Mouse (Mus musculus) neural tube, embryonic 14.5 days (tissue): ENCODE results near the gene Uqcrq. TPM values are rescaled to one million over a fixed set of nuclear protein-coding genes. Genes with fewer than 3 reads are reported as not detected.
"Not testable (repeated sequence)": the region's sequence is repeated elsewhere in the genome, so short reads cannot be mapped to it uniquely, and the experiment has no call there.

Source experiments
- ATAC-seq: fragments of 200-750 bp; cut with Nextera tagmentation; 2 replicates; pipeline ENCODE4 v1.8.0; 2017; ENCODE audit warnings: low read depth, mild to moderate bottlenecking, moderate TSS enrichment, moderate library complexity
- H3K27ac ChIP-seq: fragments of 300-500 bp; sonication (generic); 2 replicates; pipeline ENCODE4 v1.5.1; 2014; ENCODE audit warnings: low read depth, mild to moderate bottlenecking, control low read depth, low read length, moderate library complexity, mixed read lengths
- H3K27me3 ChIP-seq: fragments of 300-500 bp; sonication (generic); 2 replicates; pipeline ENCODE4 v1.6.1; 2014; ENCODE audit warnings: low read length; ENCODE audit not compliant: control insufficient read depth, insufficient read depth
- H3K36me3 ChIP-seq: fragments of 300-500 bp; sonication (generic); 2 replicates; pipeline ENCODE4 v1.6.1; 2014; ENCODE audit warnings: low read length, mixed read lengths; ENCODE audit not compliant: control insufficient read depth, insufficient read depth
- H3K4me1 ChIP-seq: fragments of 300-500 bp; sonication (generic); 2 replicates; pipeline ENCODE4 v1.6.1; 2014; ENCODE audit warnings: low read length; ENCODE audit not compliant: control insufficient read depth, insufficient read depth
- H3K4me2 ChIP-seq: fragments of 300-500 bp; sonication (generic); 2 replicates; pipeline ENCODE4 v1.6.1; 2014; ENCODE audit warnings: mild to moderate bottlenecking, low read depth, low read length, control low read depth
- H3K4me3 ChIP-seq: fragments of 300-500 bp; sonication (generic); 2 replicates; pipeline ENCODE4 v1.5.1; 2014; ENCODE audit warnings: low read depth, low read length, control low read depth, mixed read lengths
- H3K9ac ChIP-seq: fragments of 300-500 bp; sonication (generic); replicated peaks from 2 replicates; pipeline ENCODE4 v1.6.1; 2014; ENCODE audit warnings: low read depth, mild to moderate bottlenecking, control low read depth, low read length, mixed read lengths
- H3K9me3 ChIP-seq: fragments of 300-500 bp; sonication (generic); 2 replicates; pipeline ENCODE4 v1.6.1; 2016; ENCODE audit warnings: low read length; ENCODE audit not compliant: control insufficient read depth
- WGBS: fragments of 180-500 bp; shearing (Covaris S2); extraction: QIAGEN DNeasy Blood & Tissue Kit; methylation state at CpG from one replicate; pipeline ENCODE4 v1.1.7; 2014; 5-methylcytosine and 5-hydroxymethylcytosine counted together
- polyA plus RNA-seq: library from polyadenylated mRNA; unstranded; fragments of >200 nt; fragmentation: Nextera tagmentation; extraction: Ambion mirVana; gene quantifications from 2 replicates; pipeline ENCODE4 v1.2.1, GENCODE M21; 2014

The Uqcrq gene
- polyA plus RNA-seq, 1 experiment from 2014 or later = 826 TPM

- not testable (repeated sequence) for H3K27ac ChIP-seq, H3K4me2 ChIP-seq, H3K9me3 ChIP-seq, ATAC-seq, H3K36me3 ChIP-seq, H3K4me3 ChIP-seq, H3K27me3 ChIP-seq, H3K9ac ChIP-seq, H3K4me1 ChIP-seq
- WGBS = 93% methylated on average over 3 of the region's 3 CpGs
Measured at GRCm38 (mm10) chr11:53426914-53427313, 3.7 kb downstream of the Uqcrq start.

GRCm38 (mm10) chr11:53425711-53426255 lies 4.8 kb downstream of the Uqcrq start:
- WGBS = 86% methylated on average over 6 of the region's 6 CpGs
- no peak overlapping the region for H3K4me2 ChIP-seq

GRCm38 (mm10) chr11:53425251-53425650 lies 5.4 kb downstream of the Uqcrq start:
- Histone ChIP-seq H3K27me3 (no peaks in the 10 kb centered on the region), H3K9ac (no peak overlapping the region), H3K27ac (no peak overlapping the region), H3K4me1 (peaks cover 6% of the 10 kb centered on the region; the same call in 1 of the 2 replicates), H3K4me2 (no peak overlapping the region), H3K9me3 (no peaks in the 10 kb centered on the region), H3K4me3 (no peak overlapping the region), H3K36me3 (peaks cover 10% of the 10 kb centered on the region; the same call in 1 of the 2 replicates)
- 71% methylated on average over 3 of the region's 3 CpGs for WGBS
- no peak for ATAC-seq

More at GRCm38 (mm10) chr11:53425711-53426255, 4.8 kb downstream of the Uqcrq start:
- no peak for ATAC-seq
- Histone ChIP-seq H3K4me3 (no peak overlapping the region), H3K36me3 (0 out of 2 replicates have a peak, but pooled peaks cover 7% of the 10 kb centered on the region), H3K9me3 (no peaks in the 10 kb centered on the region), H3K4me1 (peaks cover 6% of the 10 kb centered on the region; the same call in 1 of the 2 replicates), H3K27me3 (no peaks in the 10 kb centered on the region), H3K27ac (no peak overlapping the region), H3K9ac (no peak overlapping the region)

GRCm38 (mm10) chr11:53424826-53425225 lies 5.8 kb downstream of the Uqcrq start:
- H3K36me3 ChIP-seq = peaks cover 15% of the 10 kb centered on the region; the same call in 1 of the 2 replicates
- no peak for ATAC-seq
- H3K9me3 ChIP-seq = no peaks in the 10 kb centered on the region
- no peaks in the 10 kb centered on the region for H3K27me3 ChIP-seq
- H3K4me1 ChIP-seq = peaks cover 5% of the 10 kb centered on the region; the same call in 1 of the 2 replicates
- no peak overlapping the region for H3K9ac ChIP-seq
- WGBS = 80% methylated on average over 2 of the region's 2 CpGs
- no peak overlapping the region for H3K4me2 ChIP-seq
- no peak overlapping the region for H3K27ac ChIP-seq
- no peak overlapping the region for H3K4me3 ChIP-seq

GRCm38 (mm10) chr11:53423036-53423435 lies 7.6 kb downstream of the Uqcrq start, which contains the start of gene Leap2:
Gene Leap2, minus strand, starts transcription at chr11:53423170.
- Histone ChIP-seq H3K4me1 (no peaks in the 10 kb centered on the region), H3K27ac (no peak within 1 kb of the TSS), H3K27me3 (no peaks in the 10 kb centered on the region), H3K9me3 (no peaks in the 10 kb centered on the region), H3K9ac (no peak within 1 kb of the TSS), H3K36me3 (peaks cover 13% of the 10 kb centered on the region), H3K4me2 (no peak within 1 kb of the TSS), H3K4me3 (no peak within 1 kb of the TSS)
- 92% methylated on average over 4 of the region's 4 CpGs for WGBS
- no peak for ATAC-seq

- Histone ChIP-seq H3K4me1 (no peaks in the 10 kb centered on the region), H3K27ac (no peak overlapping the region), H3K36me3 (peaks cover 54% of the 10 kb centered on the region), H3K9me3 (no peaks in the 10 kb centered on the region), H3K4me3 (no peak overlapping the region), H3K9ac (no peak overlapping the region), H3K4me2 (no peak overlapping the region), H3K27me3 (no peaks in the 10 kb centered on the region)
- no peak for ATAC-seq
Measured at GRCm38 (mm10) chr11:53418048-53418447, 12.6 kb downstream of the Uqcrq start.

- H3K4me1 ChIP-seq = no peaks in the 10 kb centered on the region
- no peak overlapping the region for H3K9ac ChIP-seq
- peaks cover 83% of the 10 kb centered on the region for H3K36me3 ChIP-seq
- 94% methylated on average over 4 of the region's 4 CpGs for WGBS
- no peak overlapping the region for H3K27ac ChIP-seq
- ATAC-seq = no peak
- H3K9me3 ChIP-seq = no peaks in the 10 kb centered on the region
- no peak overlapping the region for H3K4me3 ChIP-seq
- no peak overlapping the region for H3K4me2 ChIP-seq
- no peaks in the 10 kb centered on the region for H3K27me3 ChIP-seq
Measured at GRCm38 (mm10) chr11:53413871-53414270, 16.8 kb downstream of the Uqcrq start.

- no peak for ATAC-seq
- Histone ChIP-seq H3K4me3 (no peak overlapping the region), H3K27ac (no peak overlapping the region), H3K4me2 (no peak overlapping the region), H3K36me3 (peaks cover 84% of the 10 kb centered on the region), H3K9ac (no peak overlapping the region), H3K27me3 (no peaks in the 10 kb centered on the region), H3K9me3 (no peaks in the 10 kb centered on the region), H3K4me1 (no peaks in the 10 kb centered on the region)
Measured at GRCm38 (mm10) chr11:53411738-53412137, 18.9 kb downstream of the Uqcrq start.

GRCm38 (mm10) chr11:53403638-53404037 lies 27.0 kb downstream of the Uqcrq start:
- Histone ChIP-seq H3K4me3 (no peak overlapping the region), H3K9ac (no peak overlapping the region), H3K27me3 (no peaks in the 10 kb centered on the region), H3K36me3 (peaks cover 48% of the 10 kb centered on the region), H3K4me2 (no peak overlapping the region), H3K4me1 (no peaks in the 10 kb centered on the region), H3K27ac (no peak overlapping the region), H3K9me3 (no peaks in the 10 kb centered on the region)
- WGBS = 97% methylated on average over 1 of the region's 1 CpGs
- no peak for ATAC-seq
